Mouse (Mus musculus): ENCODE measurements around the gene Gm7075. TPM values are rescaled to one million over a fixed set of nuclear protein-coding genes. Genes with fewer than 3 reads are reported as not detected.
A peak's percentile ranks its signal among the peaks of the same experiment; 100 is the strongest.

Gm7075 gene
- polyA plus RNA-seq, 1 experiment = not detected

GRCm38 (mm10) chr10:63439694-63440228 lies 18.2 kb upstream of the Gm7075 start:
- H3K4me3 ChIP-seq (ENCODE audit: low read depth, low read length) = no peak overlapping the region
- H3K27ac ChIP-seq (ENCODE audit: insufficient read depth, low read depth, low read length) = no peak overlapping the region
- no peaks in the 10 kb centered on the region for H3K27me3 ChIP-seq (ENCODE audit: control insufficient read depth, insufficient read depth, low read length)
- TF ChIP-seq POLR2A (IDR thresholded peaks at IDR 0.05; ENCODE audit: low read depth, low read length) = no peak
- no peaks in the 10 kb centered on the region for H3K36me3 ChIP-seq (ENCODE audit: control insufficient read depth, insufficient read depth, low read length)
- WGBS = 45% methylated on average over 7 of the region's 7 CpGs
- no peaks in the 10 kb centered on the region for H3K4me1 ChIP-seq (ENCODE audit: control insufficient read depth, insufficient read depth, insufficient read length, low read length)

DNA sequence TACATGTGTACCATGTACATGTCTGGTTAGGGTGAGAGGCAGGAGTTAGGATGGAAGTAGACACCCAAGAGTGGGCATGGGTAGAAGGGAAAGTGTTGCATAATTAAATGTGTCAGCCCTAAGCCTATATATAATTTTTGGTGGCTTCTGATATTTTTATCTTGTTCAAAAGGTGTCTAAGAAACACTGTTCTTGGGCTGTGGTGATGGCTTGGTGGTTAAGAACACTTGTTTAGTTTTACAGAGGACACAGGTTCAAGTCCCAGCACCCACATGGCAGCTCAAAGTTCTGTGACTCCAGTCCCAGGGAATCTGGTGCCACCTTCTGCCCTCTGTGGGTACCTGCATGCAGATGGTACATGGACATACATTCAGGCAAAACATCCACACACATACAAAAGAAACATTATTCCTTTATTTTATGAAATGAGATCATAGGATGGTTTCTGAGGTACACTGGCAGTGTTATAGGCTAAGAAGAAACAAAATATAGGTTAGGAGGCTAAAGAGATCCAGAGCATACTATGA lies 17.2 kb upstream of the Gm7075 start:
- Histone ChIP-seq H3K4me1 (ENCODE audit: control insufficient read depth, insufficient read depth, insufficient read length, low read length) (no peaks in the 10 kb centered on the region), H3K4me3 (ENCODE audit: low read depth, low read length) (no peak overlapping the region), H3K36me3 (ENCODE audit: control insufficient read depth, insufficient read depth, low read length) (no peaks in the 10 kb centered on the region), H3K27ac (ENCODE audit: insufficient read depth, low read depth, low read length) (no peak overlapping the region), H3K27me3 (ENCODE audit: control insufficient read depth, insufficient read depth, low read length) (no peaks in the 10 kb centered on the region)
- TF ChIP-seq POLR2A (IDR thresholded peaks at IDR 0.05; ENCODE audit: low read depth, low read length) (no peak), CTCF (IDR thresholded peaks at IDR 0.05; ENCODE audit: extremely low read depth, insufficient read length, insufficient replicate concordance, low read depth, low read length) (no peak)

DNA sequence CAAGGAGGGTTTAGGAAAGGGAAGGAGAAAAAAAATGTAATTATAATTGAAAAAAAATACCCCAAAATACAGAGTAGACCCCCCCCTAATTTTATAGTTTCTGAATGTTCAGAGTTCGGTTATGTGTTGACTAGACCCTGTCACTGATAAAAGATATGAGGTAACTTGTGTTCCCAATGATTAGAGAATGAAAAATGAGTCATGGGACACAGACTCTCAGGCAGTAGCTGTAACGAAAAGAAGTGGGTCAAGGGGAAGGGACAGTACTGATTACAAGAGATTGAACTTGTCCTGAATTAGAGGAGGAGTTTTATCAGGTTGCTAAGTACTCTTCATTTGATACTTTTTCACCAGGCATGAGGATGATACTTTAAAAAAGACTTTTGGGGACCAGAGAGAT lies 11.3 kb upstream of the Gm7075 start:
- H3K27me3 ChIP-seq (ENCODE audit: control insufficient read depth, insufficient read depth, low read length) = no peaks in the 10 kb centered on the region
- 38% methylated on average over 2 of the region's 2 CpGs for WGBS
- no peaks in the 10 kb centered on the region for H3K4me1 ChIP-seq (ENCODE audit: control insufficient read depth, insufficient read depth, insufficient read length, low read length)
- TF ChIP-seq POLR2A (IDR thresholded peaks at IDR 0.05; ENCODE audit: low read depth, low read length) (no peak), CTCF (IDR thresholded peaks at IDR 0.05; ENCODE audit: extremely low read depth, insufficient read length, insufficient replicate concordance, low read depth, low read length) (no peak)
- H3K27ac ChIP-seq (ENCODE audit: insufficient read depth, low read depth, low read length) = no peak overlapping the region
- H3K4me3 ChIP-seq (ENCODE audit: low read depth, low read length) = no peak overlapping the region
- H3K36me3 ChIP-seq (ENCODE audit: control insufficient read depth, insufficient read depth, low read length) = no peaks in the 10 kb centered on the region

GRCm38 (mm10) chr10:63432099-63432498 lies 10.5 kb upstream of the Gm7075 start:
- Histone ChIP-seq H3K4me3 (ENCODE audit: low read depth, low read length) (no peak overlapping the region), H3K36me3 (ENCODE audit: control insufficient read depth, insufficient read depth, low read length) (no peaks in the 10 kb centered on the region), H3K27ac (ENCODE audit: insufficient read depth, low read depth, low read length) (no peak overlapping the region), H3K4me1 (ENCODE audit: control insufficient read depth, insufficient read depth, insufficient read length, low read length) (no peaks in the 10 kb centered on the region), H3K27me3 (ENCODE audit: control insufficient read depth, insufficient read depth, low read length) (no peaks in the 10 kb centered on the region)
- WGBS = 92% methylated on average over 8 of the region's 8 CpGs
- no peak for TF ChIP-seq POLR2A (IDR thresholded peaks at IDR 0.05; ENCODE audit: low read depth, low read length)
- TF ChIP-seq CTCF (IDR thresholded peaks at IDR 0.05; ENCODE audit: extremely low read depth, insufficient read length, insufficient replicate concordance, low read depth, low read length) = no peak

- no peak overlapping the region for H3K4me3 ChIP-seq (ENCODE audit: low read depth, low read length)
These were observed 9.7 kb upstream of the Gm7075 start for GRCm38 (mm10) chr10:63431221-63431736.

GRCm38 (mm10) chr10:63429785-63430305 lies 8.3 kb upstream of the Gm7075 start, which contains the start of gene Ctnna3:
TSS of gene Ctnna3 (plus strand) at chr10:63430098.
- no peak for TF ChIP-seq POLR2A (IDR thresholded peaks at IDR 0.05; ENCODE audit: low read depth, low read length)
- no peak for TF ChIP-seq CTCF (IDR thresholded peaks at IDR 0.05; ENCODE audit: extremely low read depth, insufficient read length, insufficient replicate concordance, low read depth, low read length)
- WGBS = under 1% methylated on average over 55 of the region's 55 CpGs
- Histone ChIP-seq H3K4me1 (ENCODE audit: control insufficient read depth, insufficient read depth, insufficient read length, low read length) (no peaks in the 10 kb centered on the region), H3K4me3 (ENCODE audit: low read depth, low read length) (peak within 1 kb of the TSS; percentile 93), H3K36me3 (ENCODE audit: control insufficient read depth, insufficient read depth, low read length) (no peaks in the 10 kb centered on the region), H3K27me3 (ENCODE audit: control insufficient read depth, insufficient read depth, low read length) (no peaks in the 10 kb centered on the region), H3K27ac (ENCODE audit: insufficient read depth, low read depth, low read length) (peak within 1 kb of the TSS; percentile 29)

More at GRCm38 (mm10) chr10:63431221-63431736, 9.7 kb upstream of the Gm7075 start:
- H3K27me3 ChIP-seq (ENCODE audit: control insufficient read depth, insufficient read depth, low read length) = no peaks in the 10 kb centered on the region
- WGBS = 93% methylated on average over 7 of the region's 7 CpGs
- H3K27ac ChIP-seq (ENCODE audit: insufficient read depth, low read depth, low read length) = no peak overlapping the region
- TF ChIP-seq POLR2A (IDR thresholded peaks at IDR 0.05; ENCODE audit: low read depth, low read length) = no peak
- TF ChIP-seq CTCF (IDR thresholded peaks at IDR 0.05; ENCODE audit: extremely low read depth, insufficient read length, insufficient replicate concordance, low read depth, low read length) = no peak
- H3K4me1 ChIP-seq (ENCODE audit: control insufficient read depth, insufficient read depth, insufficient read length, low read length) = no peaks in the 10 kb centered on the region
- H3K36me3 ChIP-seq (ENCODE audit: control insufficient read depth, insufficient read depth, low read length) = no peaks in the 10 kb centered on the region

- no peaks in the 10 kb centered on the region for H3K36me3 ChIP-seq (ENCODE audit: control insufficient read depth, insufficient read depth, low read length)
- under 1% methylated on average over 34 of the region's 34 CpGs for WGBS
- no peak; the same call in 1 of the 2 replicates for TF ChIP-seq POLR2A (IDR thresholded peaks at IDR 0.05; ENCODE audit: low read depth, low read length)
- no peak for TF ChIP-seq CTCF (IDR thresholded peaks at IDR 0.05; ENCODE audit: extremely low read depth, insufficient read length, insufficient replicate concordance, low read depth, low read length)
- peak overlapping the region; percentile 93 for H3K4me3 ChIP-seq (ENCODE audit: low read depth, low read length)
- H3K4me1 ChIP-seq (ENCODE audit: control insufficient read depth, insufficient read depth, insufficient read length, low read length) = no peaks in the 10 kb centered on the region
- H3K27ac ChIP-seq (ENCODE audit: insufficient read depth, low read depth, low read length) = peak overlapping the region; percentile 29
- H3K27me3 ChIP-seq (ENCODE audit: control insufficient read depth, insufficient read depth, low read length) = no peaks in the 10 kb centered on the region
These were observed 7.8 kb upstream of the Gm7075 start for GRCm38 (mm10) chr10:63429380-63429779.

Data from small intestine, adult 2 months (tissue).